Mouse (Mus musculus) embryonic facial prominence, embryonic 10.5 days (tissue): ENCODE measurements around the gene Apom. TPM values are rescaled to one million over a fixed set of nuclear protein-coding genes. Genes with fewer than 3 reads are reported as not detected.
A peak's percentile ranks its signal among the peaks of the same experiment; 100 is the strongest.

ENCODE experiments used
- DNase-seq: peaks from one replicate; pipeline ENCODE4 v3.0.0-alpha.2; 2017; ENCODE audit warnings: low spot score
- H3K27ac ChIP-seq: fragments of 300-500 bp; sonication (generic); replicated peaks from 2 replicates; pipeline ENCODE4 v1.5.1; 2016; ENCODE audit warnings: mild to moderate bottlenecking
- H3K27me3 ChIP-seq: fragments of 300-500 bp; sonication (generic); replicated peaks from 2 replicates; pipeline ENCODE4 v1.6.1; 2016; ENCODE audit warnings: low read depth, mild to moderate bottlenecking; ENCODE audit not compliant: poor library complexity, severe bottlenecking
- H3K36me3 ChIP-seq: fragments of 300-500 bp; sonication (generic); replicated peaks from 2 replicates; pipeline ENCODE4 v1.6.1; 2016; ENCODE audit warnings: mild to moderate bottlenecking, moderate library complexity
- H3K4me1 ChIP-seq: fragments of 300-500 bp; sonication (generic); 2 replicates; pipeline ENCODE4 v1.6.1; 2016
- H3K4me3 ChIP-seq: fragments of 300-500 bp; sonication (generic); 2 replicates; pipeline ENCODE4 v1.5.1; 2016; ENCODE audit warnings: mild to moderate bottlenecking, moderate library complexity
- H3K9me3 ChIP-seq: fragments of 300-500 bp; sonication (generic); 2 replicates; pipeline ENCODE4 v1.6.1; 2016; ENCODE audit warnings: mild to moderate bottlenecking
- WGBS: fragments of 180-500 bp; shearing (Covaris S2); methylation state at CpG from one replicate; pipeline ENCODE4 v1.1.7; 2016; 5-methylcytosine and 5-hydroxymethylcytosine counted together
- polyA plus RNA-seq: library from polyadenylated mRNA; unstranded; fragments of >200 nt; fragmentation: Nextera tagmentation; extraction: Ambion mirVana; gene quantifications from 2 replicates; pipeline ENCODE4 v1.2.1, GENCODE M21; 2016

The Apom gene
- polyA plus RNA-seq, 1 experiment from 2014 or later = 0.69 TPM

- no peaks in the 10 kb centered on the region for H3K9me3 ChIP-seq
- H3K27ac ChIP-seq = no peak overlapping the region
- H3K27me3 ChIP-seq = no peaks in the 10 kb centered on the region
- H3K36me3 ChIP-seq = peaks cover 69% of the 10 kb centered on the region
- DNase-seq = no peak
- H3K4me1 ChIP-seq = peaks cover 13% of the 10 kb centered on the region
- 76% methylated on average over 8 of the region's 8 CpGs for WGBS
- H3K4me3 ChIP-seq = peak overlapping the region; percentile 5; the same call in 1 of the 2 replicates
Observed at GRCm38 (mm10) chr17:35102299-35102698, 29.6 kb downstream of the Apom start.

GRCm38 (mm10) chr17:35101161-35101560 is 30.7 kb downstream of the Apom start:
- no peak overlapping the region for H3K27ac ChIP-seq
- peaks cover 11% of the 10 kb centered on the region for H3K4me1 ChIP-seq
- WGBS = 88% methylated on average over 11 of the region's 11 CpGs
- no peaks in the 10 kb centered on the region for H3K27me3 ChIP-seq
- no peak for DNase-seq
- H3K4me3 ChIP-seq = peak overlapping the region; percentile 5; the same call in 1 of the 2 replicates
- peaks cover 80% of the 10 kb centered on the region for H3K36me3 ChIP-seq
- H3K9me3 ChIP-seq = no peaks in the 10 kb centered on the region

GRCm38 (mm10) chr17:35100196-35100765 is 31.6 kb downstream of the Apom start:
- peaks cover 5% of the 10 kb centered on the region; the same call in 1 of the 2 replicates for H3K4me1 ChIP-seq
- H3K9me3 ChIP-seq = no peaks in the 10 kb centered on the region
- peaks cover 89% of the 10 kb centered on the region for H3K36me3 ChIP-seq
- no peak overlapping the region for H3K4me3 ChIP-seq
- H3K27me3 ChIP-seq = no peaks in the 10 kb centered on the region
- WGBS = 84% methylated on average over 10 of the region's 10 CpGs
- DNase-seq = no peak
- H3K27ac ChIP-seq = no peak overlapping the region

GRCm38 (mm10) chr17:35097164-35097655 is 34.6 kb downstream of the Apom start:
- no peaks in the 10 kb centered on the region; the same call in 1 of the 2 replicates for H3K4me1 ChIP-seq
- no peaks in the 10 kb centered on the region for H3K9me3 ChIP-seq
- no peak overlapping the region for H3K4me3 ChIP-seq
- H3K27ac ChIP-seq = no peak overlapping the region
- H3K36me3 ChIP-seq = peaks cover 97% of the 10 kb centered on the region
- DNase-seq = no peak
- whole genome bisulfite sequencing = 81% methylated on average over 12 of the region's 12 CpGs
- no peaks in the 10 kb centered on the region for H3K27me3 ChIP-seq

- 84% methylated on average over 12 of the region's 12 CpGs for WGBS
- Histone ChIP-seq H3K4me1 (no peaks in the 10 kb centered on the region; the same call in 1 of the 2 replicates), H3K36me3 (peaks cover 97% of the 10 kb centered on the region), H3K27ac (no peak overlapping the region; the same call in 1 of the 2 replicates), H3K9me3 (no peaks in the 10 kb centered on the region), H3K27me3 (no peaks in the 10 kb centered on the region), H3K4me3 (no peak overlapping the region)
- no peak for DNase-seq
Observed at GRCm38 (mm10) chr17:35096597-35096996, 35.3 kb downstream of the Apom start.

GRCm38 (mm10) chr17:35094475-35095365 is 37.1 kb downstream of the Apom start:
- Histone ChIP-seq H3K4me3 (peak overlapping the region; percentile 16; the same call in 1 of the 2 replicates), H3K27ac (no peak overlapping the region), H3K9me3 (no peaks in the 10 kb centered on the region), H3K27me3 (no peaks in the 10 kb centered on the region), H3K36me3 (peaks cover 83% of the 10 kb centered on the region), H3K4me1 (peaks cover 12% of the 10 kb centered on the region)
- WGBS = 92% methylated on average over 15 of the region's 15 CpGs
- DNase-seq = no peak

- no peak for DNase-seq
- Histone ChIP-seq H3K9me3 (no peaks in the 10 kb centered on the region), H3K27me3 (no peaks in the 10 kb centered on the region), H3K4me3 (no peak overlapping the region; the same call in 1 of the 2 replicates), H3K4me1 (peaks cover 17% of the 10 kb centered on the region), H3K27ac (no peak overlapping the region), H3K36me3 (peaks cover 63% of the 10 kb centered on the region)
- WGBS = 86% methylated on average over 14 of the region's 14 CpGs
Observed at GRCm38 (mm10) chr17:35092403-35093198, 39.2 kb downstream of the Apom start.

GRCm38 (mm10) chr17:35090166-35090932 is 41.5 kb downstream of the Apom start:
- Histone ChIP-seq H3K4me3 (peak overlapping the region; percentile 83), H3K27ac (0 out of 2 replicates have a peak overlapping the region, but pooled peaks have one; percentile 24), H3K36me3 (peaks cover 41% of the 10 kb centered on the region), H3K4me1 (peaks cover 17% of the 10 kb centered on the region), H3K27me3 (no peaks in the 10 kb centered on the region), H3K9me3 (no peaks in the 10 kb centered on the region)
- WGBS = 76% methylated on average over 8 of the region's 8 CpGs
- no peak for DNase-seq

- no peaks in the 10 kb centered on the region for H3K9me3 ChIP-seq
- 3% methylated on average over 67 of the region's 67 CpGs for WGBS
- peaks cover 17% of the 10 kb centered on the region for H3K4me1 ChIP-seq
- no peaks in the 10 kb centered on the region for H3K27me3 ChIP-seq
- peak; percentile 95 for DNase-seq
- peaks cover 28% of the 10 kb centered on the region for H3K36me3 ChIP-seq
- peak within 1 kb of the TSS; percentile 99 for H3K27ac ChIP-seq
- H3K4me3 ChIP-seq = peak within 1 kb of the TSS; percentile 83
Observed at GRCm38 (mm10) chr17:35088825-35089644, 42.8 kb downstream of the Apom start, which contains the start of gene Abhd16a. Abhd16a (plus strand) TSS chr17:35089263.

- H3K27ac ChIP-seq = no peak overlapping the region
- H3K9me3 ChIP-seq = no peaks in the 10 kb centered on the region
- H3K27me3 ChIP-seq = no peaks in the 10 kb centered on the region
- no peak overlapping the region for H3K4me3 ChIP-seq
- 53% methylated on average over 2 of the region's 2 CpGs for WGBS
- peaks cover 17% of the 10 kb centered on the region for H3K4me1 ChIP-seq
- peaks cover 20% of the 10 kb centered on the region for H3K36me3 ChIP-seq
- no peak for DNase-seq
Observed at GRCm38 (mm10) chr17:35088151-35088550, 43.7 kb downstream of the Apom start.
